Mouse (Mus musculus) thymus, adult 2 months (tissue): Measurements from ENCODE around the gene Chst8.

Source experiments
- CTCF ChIP-seq: fragments of 200-500 bp; IDR thresholded peaks from 2 replicates; pipeline ENCODE4 v1.5.1; 2012; ENCODE audit warnings: mild to moderate bottlenecking, control low read depth, low read length, moderate library complexity, borderline replicate concordance; ENCODE audit not compliant: control insufficient read depth, poor library complexity, insufficient read depth; ENCODE audit errors: extremely low read depth
- POLR2A ChIP-seq: fragments of 200-500 bp; IDR thresholded peaks from 2 replicates; pipeline ENCODE4 v1.6.1; 2012; ENCODE audit warnings: mild to moderate bottlenecking, low read length, control low read depth, moderate library complexity; ENCODE audit not compliant: control insufficient read depth, poor library complexity, insufficient read depth; ENCODE audit errors: extremely low read depth

- TF ChIP-seq POLR2A (no peak), CTCF (no peak)
These were observed 13.1 kb downstream of the Chst8 start for GRCm38 (mm10) chr7:34799404-34799771.
